Mouse (Mus musculus): ENCODE data around the gene Ntm. TPM values are rescaled to one million over a fixed set of nuclear protein-coding genes. Genes with fewer than 3 reads are reported as not detected.

Gene Ntm
- polyA plus RNA-seq, 1 experiment from 2014 or later, result 21.4 TPM

DNA sequence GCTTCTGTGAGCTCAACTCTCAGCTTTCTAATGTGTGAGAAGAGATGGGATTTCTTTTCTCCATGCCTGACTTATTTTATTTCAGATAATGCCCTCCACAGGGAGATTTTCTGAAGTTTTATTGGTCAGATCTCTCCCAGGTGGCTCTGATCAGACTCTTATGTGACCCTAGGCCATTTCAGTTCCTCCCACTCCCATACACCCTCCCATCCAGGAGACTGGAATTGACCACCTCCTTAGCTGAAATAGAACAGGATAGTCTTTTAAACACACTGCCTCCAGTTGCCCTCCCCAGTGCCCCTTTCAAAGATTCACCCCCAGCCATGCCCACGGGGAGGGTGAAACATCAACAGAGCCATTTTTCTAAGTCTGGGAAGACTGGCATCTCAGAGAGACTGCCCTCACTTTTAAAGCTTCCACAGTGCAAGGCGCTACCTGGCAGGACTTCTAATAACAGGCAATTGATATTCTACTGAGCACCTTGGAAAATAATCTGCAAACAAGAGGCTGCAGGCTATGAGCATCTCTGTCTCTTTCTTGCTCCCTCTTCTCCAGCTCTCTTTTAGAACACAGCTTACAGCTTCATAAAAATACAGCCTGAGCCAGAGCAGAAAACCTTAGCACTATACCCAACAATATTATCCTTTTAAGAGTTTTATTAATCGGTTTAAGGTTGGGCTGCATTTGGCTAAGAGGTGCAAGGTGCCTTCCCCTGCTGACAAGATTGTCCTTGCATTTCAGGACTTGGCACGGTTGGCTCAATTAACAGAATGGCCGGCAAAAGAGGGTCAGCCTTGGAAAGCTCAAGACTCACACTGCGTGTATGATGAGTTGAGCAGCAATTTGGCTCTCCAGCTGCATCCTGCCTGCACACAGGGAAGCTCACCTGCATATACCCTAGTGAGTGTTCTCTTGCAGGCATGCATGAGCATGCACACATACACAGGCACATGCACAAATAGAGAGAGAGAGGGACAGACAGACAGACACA lies 196.7 kb downstream of the Ntm start:
- no peak overlapping the region for H3K4me2 ChIP-seq
- no peak overlapping the region for H3K27ac ChIP-seq
- no peak overlapping the region for H3K9ac ChIP-seq
- 78% methylated on average over 6 of the region's 6 CpGs for WGBS
- no peaks in the 10 kb centered on the region for H3K36me3 ChIP-seq
- no peak overlapping the region for H3K4me3 ChIP-seq
- ATAC-seq (ENCODE audit: borderline replicate concordance, extremely low read depth, low FRiP score, low TSS enrichment), result no peak
- no peaks in the 10 kb centered on the region; the same call in 1 of the 2 replicates for H3K27me3 ChIP-seq
- H3K9me3 ChIP-seq, result no peaks in the 10 kb centered on the region
- H3K4me1 ChIP-seq, result 0 out of 2 replicates have a peak, but pooled peaks cover 2% of the 10 kb centered on the region

DNA sequence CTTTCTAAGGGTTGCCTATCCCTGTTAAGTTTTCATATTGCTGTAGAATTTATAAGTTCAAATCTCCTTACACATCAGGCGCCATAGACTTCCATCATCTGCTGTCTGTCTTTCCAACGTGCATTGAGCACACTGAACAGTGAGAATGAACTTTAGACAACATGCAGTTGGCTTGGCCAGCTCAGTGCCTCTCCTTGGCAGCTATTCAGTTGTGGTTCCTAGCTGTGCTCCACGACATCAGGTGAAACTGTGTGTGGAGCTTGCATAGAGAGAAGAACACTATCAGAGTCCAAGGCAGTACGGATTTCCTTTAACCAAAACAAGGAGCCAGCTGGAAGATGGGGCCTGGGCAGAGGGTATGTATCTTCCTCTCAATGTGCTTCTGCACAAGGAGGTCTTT lies 199.6 kb downstream of the Ntm start:
- H3K4me3 ChIP-seq, result no peak overlapping the region
- H3K36me3 ChIP-seq, result no peaks in the 10 kb centered on the region
- no peaks in the 10 kb centered on the region for H3K4me1 ChIP-seq
- H3K27me3 ChIP-seq, result no peaks in the 10 kb centered on the region; the same call in 1 of the 2 replicates
- ATAC-seq (ENCODE audit: borderline replicate concordance, extremely low read depth, low FRiP score, low TSS enrichment), result no peak
- no peaks in the 10 kb centered on the region for H3K9me3 ChIP-seq
- H3K4me2 ChIP-seq, result no peak overlapping the region
- WGBS, result 79% methylated on average over 4 of the region's 4 CpGs
- no peak overlapping the region for H3K27ac ChIP-seq
- H3K9ac ChIP-seq, result no peak overlapping the region

GRCm38 (mm10) chr9:29761952-29762586 lies 200.9 kb downstream of the Ntm start:
- Histone ChIP-seq H3K27ac (no peak overlapping the region), H3K27me3 (no peaks in the 10 kb centered on the region; the same call in 1 of the 2 replicates), H3K9ac (no peak overlapping the region), H3K4me2 (no peak overlapping the region), H3K4me3 (no peak overlapping the region), H3K36me3 (no peaks in the 10 kb centered on the region), H3K4me1 (no peaks in the 10 kb centered on the region), H3K9me3 (no peaks in the 10 kb centered on the region)
- 44% methylated on average over 8 of the region's 8 CpGs for WGBS
- ATAC-seq (ENCODE audit: borderline replicate concordance, extremely low read depth, low FRiP score, low TSS enrichment), result no peak

- H3K27ac ChIP-seq, result no peak overlapping the region
- no peaks in the 10 kb centered on the region for H3K9me3 ChIP-seq
- no peaks in the 10 kb centered on the region; the same call in 1 of the 2 replicates for H3K27me3 ChIP-seq
- H3K4me1 ChIP-seq, result no peaks in the 10 kb centered on the region
- 81% methylated on average over 5 of the region's 5 CpGs for WGBS
- H3K4me3 ChIP-seq, result no peak overlapping the region
- ATAC-seq (ENCODE audit: borderline replicate concordance, extremely low read depth, low FRiP score, low TSS enrichment), result no peak
- no peak overlapping the region for H3K9ac ChIP-seq
- H3K36me3 ChIP-seq, result no peaks in the 10 kb centered on the region
- no peak overlapping the region for H3K4me2 ChIP-seq
Observed at GRCm38 (mm10) chr9:29761511-29761910, 201.4 kb downstream of the Ntm start.

GRCm38 (mm10) chr9:29759940-29760339 lies 203.0 kb downstream of the Ntm start:
- Histone ChIP-seq H3K27me3 (no peaks in the 10 kb centered on the region; the same call in 1 of the 2 replicates), H3K9ac (no peak overlapping the region), H3K4me1 (no peaks in the 10 kb centered on the region), H3K36me3 (no peaks in the 10 kb centered on the region), H3K9me3 (no peaks in the 10 kb centered on the region), H3K4me3 (no peak overlapping the region), H3K4me2 (no peak overlapping the region), H3K27ac (no peak overlapping the region)
- ATAC-seq (ENCODE audit: borderline replicate concordance, extremely low read depth, low FRiP score, low TSS enrichment), result no peak
- 35% methylated on average over 3 of the region's 3 CpGs for WGBS

- Histone ChIP-seq H3K4me1 (no peaks in the 10 kb centered on the region), H3K4me3 (no peak overlapping the region), H3K9me3 (no peaks in the 10 kb centered on the region), H3K27ac (no peak overlapping the region), H3K4me2 (no peak overlapping the region), H3K36me3 (no peaks in the 10 kb centered on the region), H3K27me3 (no peaks in the 10 kb centered on the region; the same call in 1 of the 2 replicates), H3K9ac (no peak overlapping the region)
- ATAC-seq (ENCODE audit: borderline replicate concordance, extremely low read depth, low FRiP score, low TSS enrichment), result no peak
- 55% methylated on average over 2 of the region's 2 CpGs for WGBS
Observed at GRCm38 (mm10) chr9:29759060-29759459, 203.9 kb downstream of the Ntm start.

- ATAC-seq (ENCODE audit: borderline replicate concordance, extremely low read depth, low FRiP score, low TSS enrichment), result no peak
Observed at GRCm38 (mm10) chr9:29754374-29754773, 208.6 kb downstream of the Ntm start.

GRCm38 (mm10) chr9:29751396-29751795 lies 211.5 kb downstream of the Ntm start:
- 74% methylated on average over 1 of the region's 1 CpGs for WGBS
- Histone ChIP-seq H3K27ac (no peak overlapping the region), H3K36me3 (no peaks in the 10 kb centered on the region), H3K9me3 (no peaks in the 10 kb centered on the region), H3K9ac (no peak overlapping the region), H3K4me3 (no peak overlapping the region), H3K4me2 (no peak overlapping the region), H3K27me3 (no peaks in the 10 kb centered on the region), H3K4me1 (peaks cover 12% of the 10 kb centered on the region)
- no peak for ATAC-seq (ENCODE audit: borderline replicate concordance, extremely low read depth, low FRiP score, low TSS enrichment)

More at GRCm38 (mm10) chr9:29754374-29754773, 208.6 kb downstream of the Ntm start:
- H3K4me1 ChIP-seq, result peaks cover 12% of the 10 kb centered on the region
- H3K27me3 ChIP-seq, result no peaks in the 10 kb centered on the region
- H3K9ac ChIP-seq, result no peak overlapping the region
- H3K4me3 ChIP-seq, result no peak overlapping the region
- no peak overlapping the region for H3K4me2 ChIP-seq
- H3K27ac ChIP-seq, result no peak overlapping the region
- H3K36me3 ChIP-seq, result no peaks in the 10 kb centered on the region
- no peaks in the 10 kb centered on the region for H3K9me3 ChIP-seq

GRCm38 (mm10) chr9:29750371-29751014 lies 212.4 kb downstream of the Ntm start:
- Histone ChIP-seq H3K9ac (no peak overlapping the region), H3K9me3 (no peaks in the 10 kb centered on the region), H3K27me3 (no peaks in the 10 kb centered on the region), H3K4me3 (peak overlapping the region; percentile 21), H3K4me1 (peaks cover 12% of the 10 kb centered on the region), H3K4me2 (peak overlapping the region; percentile 58), H3K36me3 (no peaks in the 10 kb centered on the region), H3K27ac (no peak overlapping the region)
- peak; percentile 57; the same call in 1 of the 2 replicates for ATAC-seq (ENCODE audit: borderline replicate concordance, extremely low read depth, low FRiP score, low TSS enrichment)
- 12% methylated on average over 15 of the region's 15 CpGs for WGBS

DNA sequence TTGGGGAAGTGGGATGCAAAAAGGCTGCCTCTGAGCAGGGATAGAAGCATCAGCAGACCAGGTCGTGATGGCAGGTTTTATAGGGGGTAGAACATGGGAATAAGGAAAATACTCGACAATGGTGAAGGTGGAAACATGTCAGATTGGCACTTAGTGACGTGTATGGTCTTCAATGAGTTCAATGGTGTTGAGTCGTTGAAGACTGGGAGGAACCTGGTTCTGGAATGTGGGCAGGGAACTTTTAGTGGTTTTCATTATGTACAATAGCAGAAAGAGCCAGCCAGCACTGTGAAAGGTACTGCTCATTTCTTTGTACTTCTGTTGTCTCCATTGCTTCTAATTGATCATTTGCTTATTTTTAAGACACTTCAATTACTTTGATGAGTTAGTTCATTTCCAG lies 214.9 kb downstream of the Ntm start:
- no peaks in the 10 kb centered on the region for H3K9me3 ChIP-seq
- 68% methylated on average over 4 of the region's 4 CpGs for WGBS
- H3K9ac ChIP-seq, result no peak overlapping the region
- peaks cover 12% of the 10 kb centered on the region for H3K4me1 ChIP-seq
- H3K4me2 ChIP-seq, result no peak overlapping the region
- ATAC-seq (ENCODE audit: borderline replicate concordance, extremely low read depth, low FRiP score, low TSS enrichment), result no peak
- no peak overlapping the region for H3K27ac ChIP-seq
- no peaks in the 10 kb centered on the region for H3K36me3 ChIP-seq
- H3K27me3 ChIP-seq, result no peaks in the 10 kb centered on the region
- H3K4me3 ChIP-seq, result no peak overlapping the region

GRCm38 (mm10) chr9:29738835-29739526 lies 224.0 kb downstream of the Ntm start:
- H3K4me2 ChIP-seq, result no peak overlapping the region
- no peak overlapping the region for H3K4me3 ChIP-seq
- 61% methylated on average over 9 of the region's 9 CpGs for WGBS
- H3K9ac ChIP-seq, result no peak overlapping the region
- H3K27me3 ChIP-seq, result no peaks in the 10 kb centered on the region
- H3K36me3 ChIP-seq, result no peaks in the 10 kb centered on the region
- ATAC-seq (ENCODE audit: borderline replicate concordance, extremely low read depth, low FRiP score, low TSS enrichment), result no peak
- no peaks in the 10 kb centered on the region for H3K9me3 ChIP-seq
- no peak overlapping the region for H3K27ac ChIP-seq
- H3K4me1 ChIP-seq, result no peaks in the 10 kb centered on the region

Data from lung, embryonic 15.5 days (tissue).